Mouse (Mus musculus): ENCODE measurements around the gene Denr. TPM values are rescaled to one million over a fixed set of nuclear protein-coding genes. Genes with fewer than 3 reads are reported as not detected.

Gene Denr
- total and polyA plus RNA-seq, 3 experiments: 51.7 to 150 (median 54.0) TPM

- TF ChIP-seq TAL1 (conservative IDR thresholded peaks at IDR 0.05; ENCODE audit: low read depth, low read length) (no peak), CTCF (IDR thresholded peaks at IDR 0.05; ENCODE audit: low read depth, low read length) (no peak), GATA1 (IDR thresholded peaks at IDR 0.05; ENCODE audit: borderline replicate concordance, low read length) (no peak), POLR2AphosphoS5 (IDR thresholded peaks at IDR 0.05; ENCODE audit: insufficient replicate concordance, low read depth, low read length) (no peak), GATA2 (IDR thresholded peaks at IDR 0.05; ENCODE audit: borderline replicate concordance, low read depth, low read length) (no peak)
- Histone ChIP-seq H3K9me3 (replicated peaks) (no peaks in the 10 kb centered on the region), H3K4me3 (ENCODE audit: low read depth, low read length) (no peak overlapping the region), H3K36me3 (replicated peaks) (peaks cover 14% of the 10 kb centered on the region), H3K4me1 (ENCODE audit: insufficient read depth, low read depth, low read length) (peaks cover 25% of the 10 kb centered on the region), H3K27me3 (ENCODE audit: insufficient read depth, low read length) (peaks cover 33% of the 10 kb centered on the region)
- no peak for DNase-seq (ENCODE audit: low spot score)
- ATAC-seq (ENCODE audit: extremely low read depth, insufficient number of reproducible peaks, low FRiP score, poor library complexity, severe bottlenecking): no peak
Measured at GRCm38 (mm10) chr5:123972453-123972852, 65.5 kb downstream of the Denr start.

GRCm38 (mm10) chr5:123973299-123974178 lies 66.6 kb downstream of the Denr start, which contains the start of gene Hip1r:
Gene Hip1r, plus strand, starts transcription at chr5:123973628.
- no peak; the same call in 1 of the 2 replicates for ATAC-seq (ENCODE audit: extremely low read depth, insufficient number of reproducible peaks, low FRiP score, poor library complexity, severe bottlenecking)
- Histone ChIP-seq H3K9me3 (replicated peaks) (no peaks in the 10 kb centered on the region), H3K27me3 (ENCODE audit: insufficient read depth, low read length) (peaks cover 33% of the 10 kb centered on the region), H3K4me3 (ENCODE audit: low read depth, low read length) (peak within 1 kb of the TSS; percentile 82), H3K4me1 (ENCODE audit: insufficient read depth, low read depth, low read length) (peaks cover 25% of the 10 kb centered on the region), H3K36me3 (replicated peaks) (peaks cover 23% of the 10 kb centered on the region)
- TF ChIP-seq GATA2 (IDR thresholded peaks at IDR 0.05; ENCODE audit: borderline replicate concordance, low read depth, low read length) (no peak), POLR2AphosphoS5 (IDR thresholded peaks at IDR 0.05; ENCODE audit: insufficient replicate concordance, low read depth, low read length) (no peak)
- DNase-seq (ENCODE audit: low spot score): peak; percentile 79

GRCm38 (mm10) chr5:123974179-123974485 lies 67.2 kb downstream of the Denr start:
- H3K36me3 ChIP-seq (replicated peaks): peaks cover 27% of the 10 kb centered on the region
- peaks cover 25% of the 10 kb centered on the region for H3K4me1 ChIP-seq (ENCODE audit: insufficient read depth, low read depth, low read length)
- H3K4me3 ChIP-seq (ENCODE audit: low read depth, low read length): peak overlapping the region; percentile 82
- no peak for ATAC-seq (ENCODE audit: extremely low read depth, insufficient number of reproducible peaks, low FRiP score, poor library complexity, severe bottlenecking)
- DNase-seq (ENCODE audit: low spot score): no peak
- TF ChIP-seq CTCF (IDR thresholded peaks at IDR 0.05; ENCODE audit: low read depth, low read length) (no peak), TAL1 (conservative IDR thresholded peaks at IDR 0.05; ENCODE audit: low read depth, low read length) (no peak), POLR2AphosphoS5 (IDR thresholded peaks at IDR 0.05; ENCODE audit: insufficient replicate concordance, low read depth, low read length) (no peak), GATA2 (IDR thresholded peaks at IDR 0.05; ENCODE audit: borderline replicate concordance, low read depth, low read length) (no peak), GATA1 (IDR thresholded peaks at IDR 0.05; ENCODE audit: borderline replicate concordance, low read length) (no peak)
- peaks cover 30% of the 10 kb centered on the region for H3K27me3 ChIP-seq (ENCODE audit: insufficient read depth, low read length)
- H3K9me3 ChIP-seq (replicated peaks): no peaks in the 10 kb centered on the region

GRCm38 (mm10) chr5:123974616-123975111 lies 67.7 kb downstream of the Denr start:
- peaks cover 25% of the 10 kb centered on the region for H3K4me1 ChIP-seq (ENCODE audit: insufficient read depth, low read depth, low read length)
- TF ChIP-seq POLR2AphosphoS5 (IDR thresholded peaks at IDR 0.05; ENCODE audit: insufficient replicate concordance, low read depth, low read length) (no peak), GATA2 (IDR thresholded peaks at IDR 0.05; ENCODE audit: borderline replicate concordance, low read depth, low read length) (no peak), TAL1 (conservative IDR thresholded peaks at IDR 0.05; ENCODE audit: low read depth, low read length) (no peak), GATA1 (IDR thresholded peaks at IDR 0.05; ENCODE audit: borderline replicate concordance, low read length) (no peak), CTCF (IDR thresholded peaks at IDR 0.05; ENCODE audit: low read depth, low read length) (no peak)
- peaks cover 28% of the 10 kb centered on the region for H3K27me3 ChIP-seq (ENCODE audit: insufficient read depth, low read length)
- H3K4me3 ChIP-seq (ENCODE audit: low read depth, low read length): no peak overlapping the region; the same call in 1 of the 2 replicates
- no peaks in the 10 kb centered on the region for H3K9me3 ChIP-seq (replicated peaks)
- H3K36me3 ChIP-seq (replicated peaks): peaks cover 32% of the 10 kb centered on the region
- ATAC-seq (ENCODE audit: extremely low read depth, insufficient number of reproducible peaks, low FRiP score, poor library complexity, severe bottlenecking) (no peak), DNase-seq (ENCODE audit: low spot score) (peak; percentile 42)

GRCm38 (mm10) chr5:123975668-123976180 lies 68.7 kb downstream of the Denr start:
- no peaks in the 10 kb centered on the region for H3K9me3 ChIP-seq (replicated peaks)
- ATAC-seq (ENCODE audit: extremely low read depth, insufficient number of reproducible peaks, low FRiP score, poor library complexity, severe bottlenecking) (no peak), DNase-seq (ENCODE audit: low spot score) (no peak)
- TF ChIP-seq TAL1 (conservative IDR thresholded peaks at IDR 0.05; ENCODE audit: low read depth, low read length): no peak
- no peak for TF ChIP-seq POLR2AphosphoS5 (IDR thresholded peaks at IDR 0.05; ENCODE audit: insufficient replicate concordance, low read depth, low read length)
- H3K4me1 ChIP-seq (ENCODE audit: insufficient read depth, low read depth, low read length): peaks cover 29% of the 10 kb centered on the region
- peaks cover 38% of the 10 kb centered on the region for H3K36me3 ChIP-seq (replicated peaks)
- H3K27me3 ChIP-seq (ENCODE audit: insufficient read depth, low read length): peaks cover 19% of the 10 kb centered on the region
- no peak overlapping the region for H3K4me3 ChIP-seq (ENCODE audit: low read depth, low read length)

- no peak for DNase-seq (ENCODE audit: low spot score)
- Histone ChIP-seq H3K27me3 (ENCODE audit: insufficient read depth, low read length) (peaks cover 9% of the 10 kb centered on the region), H3K9me3 (replicated peaks) (no peaks in the 10 kb centered on the region), H3K4me1 (ENCODE audit: insufficient read depth, low read depth, low read length) (peaks cover 32% of the 10 kb centered on the region), H3K36me3 (replicated peaks) (peaks cover 43% of the 10 kb centered on the region), H3K4me3 (ENCODE audit: low read depth, low read length) (no peak overlapping the region)
- no peak for TF ChIP-seq CTCF (IDR thresholded peaks at IDR 0.05; ENCODE audit: low read depth, low read length)
- no peak for ATAC-seq (ENCODE audit: extremely low read depth, insufficient number of reproducible peaks, low FRiP score, poor library complexity, severe bottlenecking)
Measured at GRCm38 (mm10) chr5:123977231-123977630, 70.3 kb downstream of the Denr start.
